Mouse (Mus musculus) layer of hippocampus, postnatal 25 days (tissue): ENCODE measurements at regions not wholly inside any gene's neighbourhood (a gene's known extent, or its start where the extent isn't known, plus 50 kb on each side); places are given as distances from the start of the nearest gene placed in this dataset.
"Not testable (repeated sequence)": the region's sequence is repeated elsewhere in the genome, so short reads cannot be mapped to it uniquely, and the experiment has no call there.

Source experiments
- DNase-seq, 2 experiments: peaks; one replicate each; pipeline ENCODE4 v3.0.0; 2022; ENCODE audit warnings: mixed read lengths in 2 of 2, low spot score in 1 of 2; ENCODE audit errors: extremely low spot score in 1 of 2

DNA sequence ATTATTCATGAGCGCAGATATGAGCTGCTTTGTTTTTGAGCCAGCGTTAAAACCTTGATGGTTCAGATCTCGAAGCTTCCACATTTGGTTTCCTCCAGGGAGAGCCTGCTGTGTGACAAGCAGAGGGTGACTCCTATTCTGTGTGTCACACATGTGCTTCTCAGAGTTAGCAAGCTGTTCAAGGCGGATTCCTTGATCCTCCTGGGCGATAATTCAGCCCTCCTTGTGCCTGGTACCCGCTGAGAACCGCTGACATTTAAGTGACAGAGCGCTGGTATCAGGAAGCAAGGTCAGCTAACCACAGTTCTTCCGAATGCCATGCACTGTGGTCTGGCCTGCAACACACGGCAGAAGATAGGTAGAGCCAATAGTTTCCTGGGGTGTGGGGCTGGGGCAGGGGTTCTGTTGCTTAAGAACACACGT, 294.5 kb upstream of the Arglu1 start:
- DNase-seq, result no peak

GRCm38 (mm10) chr8:8984159-8984828, 294.0 kb upstream of the Arglu1 start:
- DNase-seq, result no peak

DNA sequence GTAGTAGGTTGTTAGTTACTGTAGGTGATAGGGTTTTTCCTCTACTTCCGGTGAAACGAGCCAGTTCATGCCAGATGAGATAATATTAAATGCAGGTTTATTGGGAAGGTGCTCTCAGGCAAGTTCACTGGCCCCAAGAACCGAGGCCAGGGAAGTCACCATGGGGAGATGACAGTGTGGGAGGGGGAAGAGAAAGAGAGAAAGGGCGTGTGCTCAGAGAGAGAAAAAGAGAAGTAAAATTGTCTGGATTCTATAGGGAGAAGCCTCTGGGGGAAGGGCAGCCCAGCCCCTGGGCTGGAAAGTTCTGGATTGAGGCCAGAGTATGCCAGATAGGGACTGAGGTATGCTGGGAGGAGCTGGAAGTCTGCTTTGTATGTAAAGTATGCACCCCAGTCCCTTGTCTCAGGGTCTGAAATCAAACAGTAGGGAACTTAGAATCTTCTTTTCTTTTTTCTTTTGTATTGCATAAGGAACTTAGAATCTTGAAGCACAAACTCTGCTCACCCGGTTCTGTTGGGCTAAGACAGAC, 292.9 kb upstream of the Arglu1 start:
- DNase-seq, result no peak

- DNase-seq, result no peak
These were observed 288.6 kb upstream of the Arglu1 start for GRCm38 (mm10) chr8:8978969-8979368.

GRCm38 (mm10) chr8:8973769-8974168, 283.4 kb upstream of the Arglu1 start:
- no peak for DNase-seq

DNA sequence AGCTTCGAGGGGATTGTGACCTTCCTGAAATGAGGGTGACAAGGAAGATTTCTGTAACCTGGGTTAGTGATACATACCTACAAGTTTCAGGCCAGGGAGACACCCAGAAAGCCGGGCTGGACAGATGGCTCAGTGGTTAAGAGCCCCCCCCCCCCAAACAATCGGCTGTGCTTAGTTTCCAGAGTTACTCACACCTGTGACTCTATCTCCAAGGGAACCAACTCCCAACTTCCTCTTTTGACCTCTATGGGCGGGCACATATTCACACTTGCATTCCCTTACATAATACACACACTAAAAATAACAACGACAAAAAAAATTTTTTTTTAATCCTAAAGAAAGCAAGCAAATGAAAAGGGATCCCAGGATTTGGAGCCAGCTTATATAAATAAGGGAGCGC, 283.0 kb upstream of the Arglu1 start:
- DNase-seq, result no peak

DNA sequence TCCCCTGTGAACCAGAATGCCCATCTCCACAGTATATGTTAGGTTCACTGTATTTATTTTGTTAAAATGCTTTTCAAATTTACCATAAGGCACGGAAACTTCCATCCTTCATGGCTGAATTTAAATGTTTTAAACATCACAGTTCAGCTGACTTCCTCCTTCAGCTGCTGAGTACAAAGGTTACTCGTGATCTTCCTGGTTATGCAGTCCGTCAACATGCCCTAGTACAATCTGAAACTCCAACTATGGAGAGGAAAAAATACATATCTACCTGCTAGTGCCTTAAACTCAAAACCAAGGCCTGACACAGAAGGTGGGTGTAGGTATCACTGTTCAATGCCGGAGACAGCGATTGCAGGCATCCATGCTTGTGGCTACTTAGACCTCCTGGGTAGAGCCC, 280.5 kb upstream of the Arglu1 start:
- DNase-seq, result no peak

DNA sequence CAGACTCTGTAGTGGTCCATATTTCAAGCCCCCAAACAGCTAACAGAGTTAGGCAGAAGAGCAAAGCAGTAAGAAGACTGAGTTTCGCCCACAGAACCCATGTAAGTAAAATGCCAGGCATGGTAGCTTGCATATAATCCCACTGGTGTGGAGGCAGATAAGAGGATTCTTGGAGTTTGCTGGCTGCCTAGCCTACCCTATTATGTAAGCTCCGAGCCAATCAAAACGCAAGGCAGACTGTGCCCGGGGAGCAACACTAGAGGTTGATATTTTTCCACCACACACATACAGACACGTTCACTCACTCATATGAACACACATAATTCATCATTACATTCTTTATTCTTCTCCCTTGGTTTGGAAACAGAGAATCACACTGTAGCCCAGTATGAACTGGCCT, 280.0 kb upstream of the Arglu1 start:
- no peak for DNase-seq

GRCm38 (mm10) chr8:8969112-8969950, 279.0 kb upstream of the Arglu1 start:
- no peak for DNase-seq

GRCm38 (mm10) chr8:8966658-8967048, 276.3 kb upstream of the Arglu1 start:
- DNase-seq, result no peak

DNA sequence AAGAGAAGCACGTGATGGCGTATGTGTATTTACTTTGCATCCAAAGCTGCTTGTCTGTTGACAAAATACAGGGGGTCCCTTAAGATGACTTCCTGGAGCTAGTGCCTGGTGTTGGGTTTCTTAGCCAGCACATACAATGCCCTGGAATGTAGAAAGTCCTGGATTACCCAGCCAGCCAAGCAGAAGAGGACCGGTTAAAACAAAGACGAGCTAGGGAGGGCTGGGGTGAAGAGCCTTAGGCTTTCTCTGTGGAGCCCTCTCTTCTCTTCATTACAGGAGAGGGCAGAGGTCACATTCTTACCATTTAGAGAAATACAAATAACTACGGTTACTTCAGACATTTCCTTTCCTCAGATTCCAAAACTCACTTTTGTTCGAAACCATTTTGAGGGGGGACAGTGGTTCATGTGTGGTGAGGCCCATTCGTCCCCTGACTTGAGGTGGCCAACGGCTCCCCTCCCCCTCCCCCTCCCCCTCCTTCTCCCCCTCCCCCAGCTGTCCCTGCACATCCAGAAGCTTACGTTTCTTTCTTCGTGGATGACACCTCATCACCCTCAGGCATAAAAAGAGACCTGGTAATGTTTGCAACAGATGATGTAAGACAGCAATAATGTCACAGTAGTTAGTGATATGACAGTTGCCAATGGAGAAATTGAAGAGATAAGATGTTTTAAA, 275.8 kb upstream of the Arglu1 start:
- DNase-seq, result no peak

DNA sequence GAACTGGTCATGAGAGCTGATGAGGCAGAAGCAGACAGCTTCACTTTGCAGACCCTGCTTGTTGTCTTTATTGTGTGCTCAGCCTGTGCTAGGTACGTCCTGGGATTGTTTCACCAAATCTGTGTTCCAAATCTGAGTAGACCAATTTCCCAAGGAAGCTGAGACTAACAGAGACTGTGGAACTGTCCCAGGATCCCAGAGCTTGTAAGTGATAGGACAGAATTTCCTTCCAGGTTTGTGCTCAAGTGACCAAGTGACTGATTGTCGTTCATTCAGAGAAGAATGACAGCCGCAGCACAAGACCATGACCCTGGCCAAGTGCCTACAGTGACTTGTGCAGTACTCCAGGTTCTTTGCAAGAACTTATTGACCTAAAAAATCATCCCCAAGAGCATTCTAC, 269.9 kb upstream of the Arglu1 start:
- no peak for DNase-seq

- no peak for DNase-seq
These were observed 269.4 kb upstream of the Arglu1 start for GRCm38 (mm10) chr8:8959787-8960093.

GRCm38 (mm10) chr8:8959021-8959786, 268.9 kb upstream of the Arglu1 start:
- no peak for DNase-seq

GRCm38 (mm10) chr8:8958140-8958539, 267.8 kb upstream of the Arglu1 start:
- DNase-seq, result not testable (repeated sequence)

GRCm38 (mm10) chr8:8952212-8952611, 261.9 kb upstream of the Arglu1 start:
- no peak for DNase-seq

- DNase-seq, result no peak
These were observed 260.9 kb upstream of the Arglu1 start for GRCm38 (mm10) chr8:8951186-8951585.

DNA sequence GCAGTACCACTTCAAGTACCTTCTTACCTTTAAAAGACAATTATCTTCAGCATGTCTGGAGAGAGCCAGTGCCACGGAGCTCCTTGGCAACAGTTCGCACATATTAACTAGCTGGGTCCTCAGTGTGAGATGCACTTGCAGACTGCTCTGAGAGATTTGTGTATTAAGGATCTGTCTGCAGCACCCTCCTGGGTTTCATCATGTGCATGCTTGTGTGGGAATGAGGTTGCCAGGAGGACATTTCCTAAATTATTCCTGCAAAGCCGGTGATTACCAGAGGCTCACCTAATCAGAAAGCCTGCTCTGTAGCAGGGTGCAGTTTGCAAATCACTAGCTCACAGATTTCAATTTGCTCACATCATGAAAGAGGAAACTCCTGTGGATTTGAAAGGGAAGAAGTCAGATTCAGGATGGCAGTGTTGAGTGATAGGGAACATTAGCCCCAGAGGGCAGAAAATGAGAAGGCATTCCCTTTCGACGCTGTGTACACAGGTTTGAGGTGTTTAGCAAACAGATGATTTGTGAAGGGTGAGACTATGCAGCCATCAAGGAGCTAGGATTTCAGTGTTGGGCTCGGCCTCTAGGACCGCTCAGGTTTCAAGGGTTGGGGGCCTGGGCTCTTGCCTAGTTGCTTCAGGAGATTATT, 257.3 kb upstream of the Arglu1 start:
- no peak for DNase-seq

DNA sequence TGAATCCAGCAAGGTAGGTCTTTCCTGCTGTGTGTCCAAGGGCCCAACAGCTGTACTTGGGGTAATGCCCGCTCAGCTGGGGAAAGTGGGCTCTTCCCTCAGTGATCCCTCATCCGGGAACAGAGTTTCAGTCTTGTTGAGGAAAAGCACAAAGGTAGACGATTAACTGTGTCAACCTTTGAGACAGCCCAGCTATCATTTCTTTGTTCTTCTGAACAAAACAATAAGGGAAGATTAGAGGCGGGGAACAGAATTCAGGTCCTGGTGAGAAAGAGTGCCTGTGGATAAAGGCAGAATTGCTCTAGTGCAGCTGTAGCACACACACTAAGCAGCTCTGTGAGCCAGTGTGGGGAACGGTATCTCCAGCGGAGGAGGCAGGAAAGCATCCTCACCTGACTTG, 252.7 kb upstream of the Arglu1 start:
- no peak for DNase-seq

DNA sequence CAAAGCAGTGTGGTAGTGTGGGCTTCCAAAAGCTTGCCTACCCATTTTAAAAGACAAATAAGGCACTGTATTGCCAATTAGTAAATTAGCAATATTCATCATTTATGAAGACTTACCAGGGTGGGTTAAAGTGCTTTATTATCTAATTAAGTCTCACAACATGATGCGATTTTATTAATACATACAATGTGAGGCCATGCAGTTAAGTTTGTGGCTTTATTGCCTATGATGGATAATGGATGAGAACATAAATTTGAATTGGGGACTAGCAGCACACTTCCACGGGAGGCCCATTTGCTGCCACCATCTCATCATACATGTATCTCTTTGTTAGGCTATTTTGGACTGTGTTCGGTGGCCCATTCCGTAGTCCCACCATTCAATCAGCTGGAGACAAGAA, 250.6 kb upstream of the Arglu1 start:
- no peak for DNase-seq
